Mouse (Mus musculus) left cerebral cortex, adult 11 months (tissue): ENCODE measurements around the gene Rere.

ENCODE experiments used
- DNase-seq: peaks from one replicate; pipeline ENCODE4 v3.0.0; 2022; ENCODE audit warnings: low spot score

Rere gene

DNA sequence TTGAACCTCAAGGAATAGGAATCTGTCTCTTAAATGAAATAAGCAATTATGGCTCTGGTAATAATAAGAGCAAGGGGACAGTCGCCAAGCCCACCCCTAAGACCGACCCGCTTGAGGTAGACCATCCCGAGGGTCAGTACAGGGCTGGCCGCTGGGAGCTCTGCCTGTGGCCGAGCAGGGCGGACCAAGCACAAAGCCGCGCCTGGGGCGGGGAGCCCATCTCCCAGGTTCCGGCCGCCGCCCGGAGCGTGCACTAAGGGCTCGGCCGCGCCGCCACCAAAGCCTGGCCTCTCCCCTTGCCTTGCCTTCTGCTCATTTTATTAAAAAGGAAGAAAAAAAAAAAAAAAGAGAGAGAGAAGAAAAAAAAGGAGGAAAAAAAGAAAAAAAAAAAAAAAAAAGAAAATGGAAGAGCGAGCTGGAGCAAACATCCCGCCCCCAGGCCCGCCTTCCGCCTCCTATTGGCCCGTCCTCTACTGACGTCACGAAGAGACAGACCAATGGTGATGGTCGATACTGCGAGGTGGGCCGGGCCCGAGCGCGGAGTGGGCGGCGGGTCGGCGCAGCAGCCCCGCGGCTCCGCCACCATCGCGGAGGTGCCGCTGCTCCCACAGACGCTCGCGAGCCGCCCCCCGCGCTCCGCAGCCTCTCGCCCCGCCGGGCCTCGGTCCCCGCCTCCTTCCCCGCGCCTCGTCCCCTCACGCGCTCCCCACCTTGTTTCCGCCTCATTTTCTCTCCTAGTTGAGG, at the start of gene Rere:
TSS of gene Rere (plus strand) at position 629 of the 744 bp plus-strand sequence.
- peak; percentile 96 for DNase-seq

- no peak for DNase-seq
Observed at GRCm38 (mm10) chr4:150231871-150232270, 49.6 kb upstream of the Rere start.

DNA sequence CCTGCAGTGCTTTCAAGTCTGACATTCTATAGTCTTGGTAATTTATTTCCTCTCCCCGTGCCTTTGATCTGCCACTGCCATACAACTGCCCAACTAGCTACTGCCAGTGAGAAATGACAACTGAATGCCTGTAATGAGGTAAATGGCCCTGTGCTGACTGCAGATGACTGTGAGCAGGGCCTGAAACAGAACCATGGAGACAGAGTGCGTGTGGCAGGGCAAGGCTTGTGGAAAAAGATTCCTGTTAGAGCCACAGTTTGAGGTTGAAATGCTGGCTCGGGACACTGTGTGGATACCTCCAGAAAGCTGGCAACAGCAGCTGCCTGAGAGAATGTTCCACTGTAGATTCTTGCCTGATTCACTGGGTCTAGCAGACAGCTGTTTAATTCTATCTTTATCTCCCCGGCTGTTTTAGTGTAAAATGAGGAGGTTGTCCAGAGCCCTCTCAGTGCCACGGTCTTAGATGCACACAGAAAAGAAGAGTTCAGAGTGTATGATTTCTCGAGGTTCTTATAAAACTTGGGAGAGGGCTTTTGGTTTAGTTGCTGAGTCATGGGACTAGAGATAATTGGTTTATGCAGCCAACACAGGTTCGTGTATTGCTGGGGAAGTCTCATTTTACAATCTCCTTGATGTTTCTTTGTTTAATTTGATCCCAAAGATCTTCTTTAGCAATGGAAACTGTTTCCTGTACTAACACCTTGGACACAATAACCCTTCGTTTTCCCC, 46.7 kb upstream of the Rere start:
- no peak for DNase-seq

GRCm38 (mm10) chr4:150235585-150235984, 45.9 kb upstream of the Rere start:
- DNase-seq = no peak

DNA sequence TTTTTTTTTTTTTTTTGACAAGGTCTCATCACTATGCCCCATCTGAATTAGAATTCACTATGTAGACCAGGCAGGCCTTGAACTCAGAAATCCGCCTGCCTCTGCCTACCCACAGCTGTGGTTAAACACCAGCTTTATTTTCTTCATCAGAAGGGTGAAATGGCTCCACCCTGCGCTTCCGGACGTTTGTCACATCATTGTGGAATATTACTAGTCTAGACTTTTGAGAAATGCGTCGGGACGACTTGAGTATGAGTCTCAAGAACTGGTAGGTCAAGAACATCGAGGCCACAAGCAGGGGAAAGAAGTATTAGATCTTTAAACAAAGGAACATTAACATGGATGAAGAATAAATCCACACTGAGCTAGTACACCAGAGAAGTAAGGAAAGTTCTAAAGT, 45.4 kb upstream of the Rere start:
- no peak for DNase-seq

DNA sequence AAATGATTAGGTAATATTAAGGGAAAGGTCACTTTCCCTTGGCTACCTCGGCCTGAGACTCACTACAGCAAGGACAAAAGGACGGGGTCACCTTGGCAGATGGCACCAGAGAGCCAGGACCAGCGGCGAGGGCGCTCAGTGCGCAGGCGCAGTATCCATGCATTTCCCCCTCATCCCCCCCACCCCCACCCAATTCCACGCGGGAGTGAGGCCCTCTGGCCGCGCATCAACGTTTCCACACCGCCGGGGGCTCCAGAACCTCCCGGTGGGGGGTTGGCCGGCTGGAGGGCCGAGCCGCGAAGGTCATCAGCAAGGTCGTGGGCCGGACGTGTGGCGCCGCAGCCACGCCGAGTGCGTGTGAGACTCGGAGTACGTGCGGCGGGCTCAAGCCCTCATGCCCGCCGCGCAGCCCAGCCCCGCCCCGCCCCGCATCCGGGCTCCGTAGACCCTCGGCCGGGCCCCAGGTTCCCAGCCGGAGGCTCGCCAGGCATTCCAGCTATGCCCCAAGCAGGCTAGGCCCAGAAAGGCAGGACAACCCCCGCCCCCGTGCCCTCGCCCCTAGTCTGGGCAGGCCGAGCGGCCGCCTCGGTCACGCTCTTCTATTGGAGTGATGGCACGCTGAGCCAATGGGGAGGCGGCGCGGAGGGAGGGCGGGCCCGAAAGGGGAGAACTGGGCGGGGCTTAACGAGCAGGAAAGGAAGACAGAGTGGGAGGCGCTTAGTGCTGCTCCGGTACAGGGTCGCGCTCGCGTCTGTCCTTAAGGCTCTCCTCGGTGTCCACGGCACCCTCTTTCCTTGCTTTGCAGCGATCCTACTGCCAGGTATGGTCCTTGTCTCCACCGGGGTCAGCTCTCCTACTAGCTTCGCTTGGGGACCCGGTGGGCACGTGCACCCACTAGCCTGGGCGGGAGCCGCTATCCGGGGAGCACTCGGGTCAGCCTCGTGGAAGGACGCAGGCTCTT, 44.6 kb upstream of the Rere start, which contains the start of gene Eno1:
TSS of gene Eno1 (plus strand) at position 201 of the 961 bp plus-strand sequence.
- peak; percentile 91 for DNase-seq

- DNase-seq = no peak
Observed at GRCm38 (mm10) chr4:150237636-150238361, 43.6 kb upstream of the Rere start.

DNA sequence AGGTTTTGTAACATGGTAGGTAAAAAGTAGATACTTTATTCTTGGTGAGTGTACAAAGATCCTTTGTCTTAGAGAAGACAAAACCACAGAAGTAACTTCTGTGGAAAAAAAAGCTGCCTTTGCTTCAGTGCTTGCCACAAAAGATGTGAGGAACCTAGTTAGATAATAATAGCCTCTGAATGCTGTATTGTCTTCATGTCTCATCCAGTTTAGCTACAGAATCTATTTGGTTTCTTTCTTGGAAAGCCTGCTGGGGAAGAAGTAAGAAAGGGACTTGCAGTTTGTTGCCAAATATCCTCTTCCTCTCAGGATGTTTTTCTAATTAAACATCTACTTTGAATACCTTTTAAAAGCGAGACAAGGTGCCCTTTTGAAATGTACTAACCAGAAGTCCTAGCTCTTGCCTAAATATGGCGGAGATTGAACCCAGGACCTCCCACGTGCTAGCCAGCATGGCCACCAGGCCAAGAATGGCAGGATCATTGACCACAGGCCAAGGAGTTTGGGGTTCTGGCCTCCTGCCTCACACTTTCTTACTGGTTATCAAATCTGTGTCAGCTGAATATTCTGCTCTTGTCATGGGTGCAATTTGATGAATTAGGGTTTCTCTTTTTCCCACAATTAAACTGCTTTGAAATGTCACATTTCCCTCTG, 42.9 kb upstream of the Rere start:
- no peak for DNase-seq

DNA sequence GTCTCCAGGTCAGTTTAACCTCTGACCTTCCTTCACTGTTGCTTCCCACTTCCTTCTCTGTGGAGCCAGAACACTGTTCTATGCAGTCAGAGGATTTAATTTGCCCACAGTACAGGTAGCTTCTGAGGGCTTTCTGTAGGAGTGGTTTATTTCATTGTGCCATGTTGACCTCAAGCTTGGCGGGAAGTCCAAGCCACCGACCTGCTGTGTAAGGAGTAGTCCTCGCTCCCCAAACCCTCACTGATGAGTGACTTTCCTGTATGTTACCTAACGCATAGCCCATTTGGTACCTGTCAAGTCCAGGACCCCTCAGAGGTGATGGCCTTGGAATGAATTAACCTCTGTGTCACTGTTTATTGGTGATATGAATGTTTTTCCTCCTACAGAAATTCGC, 42.4 kb upstream of the Rere start:
- no peak for DNase-seq

DNA sequence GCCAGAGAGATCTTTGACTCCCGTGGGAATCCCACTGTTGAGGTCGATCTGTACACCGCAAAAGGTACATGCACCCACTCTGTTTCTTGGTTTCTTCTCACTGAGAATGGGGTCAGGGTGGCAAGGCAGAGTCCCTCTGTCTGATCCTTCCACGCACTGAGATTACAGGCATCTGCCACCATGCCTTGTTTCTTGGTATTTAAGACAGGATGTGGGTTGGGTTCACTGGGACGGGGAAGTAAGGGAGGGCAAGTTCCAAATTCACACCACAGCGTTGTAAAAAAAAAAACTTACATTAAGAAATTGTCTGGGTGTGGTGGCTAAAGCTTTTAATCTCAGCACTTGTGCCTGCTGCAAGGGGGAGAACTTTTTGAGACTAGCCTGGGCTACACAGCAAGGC, 41.9 kb upstream of the Rere start:
- DNase-seq = no peak

GRCm38 (mm10) chr4:150239951-150240368, 41.5 kb upstream of the Rere start:
- DNase-seq = peak; percentile 87

- DNase-seq = no peak
Observed at GRCm38 (mm10) chr4:150240381-150240886, 41.0 kb upstream of the Rere start.

DNA sequence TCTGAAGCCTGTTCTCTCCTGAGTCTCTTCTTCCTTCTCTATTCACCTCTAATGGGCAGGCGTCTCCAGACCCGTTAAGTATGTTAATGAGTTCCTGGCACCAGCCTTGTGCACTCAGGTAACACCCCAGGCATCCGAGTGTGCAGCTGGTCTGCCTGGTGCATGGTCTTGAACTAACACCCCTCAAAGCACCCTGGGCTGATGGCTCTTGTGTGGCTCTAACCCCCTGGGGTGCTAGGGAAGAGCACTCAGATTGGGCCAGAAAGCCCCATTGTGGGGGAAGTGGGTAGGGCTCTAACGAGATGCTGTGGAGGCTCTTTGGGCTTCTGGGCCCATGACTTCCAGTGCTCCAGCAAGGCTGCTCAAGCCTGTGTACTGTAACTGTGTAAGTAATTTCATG, 39.7 kb upstream of the Rere start:
- no peak for DNase-seq

DNA sequence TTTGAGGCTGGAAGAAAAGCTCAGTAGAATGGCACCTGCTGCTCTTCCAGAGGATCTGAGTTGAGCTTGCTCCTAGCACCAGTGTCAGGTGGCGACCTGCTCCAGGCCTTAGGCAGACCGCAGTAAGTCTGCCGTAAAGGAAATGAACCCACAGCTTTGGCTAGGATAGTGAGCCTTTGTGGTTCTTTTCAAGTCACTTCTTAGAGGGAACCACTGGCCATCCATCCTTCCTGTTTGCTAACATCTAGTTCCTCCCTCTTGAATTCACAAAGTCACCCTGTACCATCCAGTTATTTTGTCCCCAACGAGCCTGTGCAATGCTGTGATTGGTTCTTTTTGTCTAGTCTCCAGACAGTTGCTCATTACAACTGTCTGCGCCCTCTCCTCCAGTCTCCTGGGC, 38.7 kb upstream of the Rere start:
- DNase-seq = no peak

- DNase-seq = no peak
Observed at GRCm38 (mm10) chr4:150245876-150246275, 35.6 kb upstream of the Rere start.

- no peak for DNase-seq
Observed at GRCm38 (mm10) chr4:150248009-150248408, 33.4 kb upstream of the Rere start.

DNA sequence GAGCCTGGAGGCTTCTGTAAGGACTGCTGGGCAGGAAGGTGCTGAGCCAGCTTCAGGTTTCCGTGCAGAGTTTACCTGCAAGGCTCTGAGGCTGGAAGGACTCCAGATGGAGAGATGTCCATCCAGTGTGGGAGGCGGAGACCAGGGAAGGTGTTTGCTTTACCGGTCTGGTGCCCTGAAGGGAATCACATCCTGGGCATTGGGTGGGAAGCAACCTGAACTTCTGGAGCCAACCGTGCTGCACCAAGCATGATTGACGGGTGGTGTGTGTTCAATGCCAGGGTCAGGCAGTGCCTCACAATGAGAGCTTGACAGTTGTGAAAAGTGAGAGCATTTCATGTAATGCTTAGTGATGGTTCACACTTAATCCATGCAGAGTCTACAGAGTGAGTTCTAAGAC, 32.5 kb upstream of the Rere start:
- no peak for DNase-seq

DNA sequence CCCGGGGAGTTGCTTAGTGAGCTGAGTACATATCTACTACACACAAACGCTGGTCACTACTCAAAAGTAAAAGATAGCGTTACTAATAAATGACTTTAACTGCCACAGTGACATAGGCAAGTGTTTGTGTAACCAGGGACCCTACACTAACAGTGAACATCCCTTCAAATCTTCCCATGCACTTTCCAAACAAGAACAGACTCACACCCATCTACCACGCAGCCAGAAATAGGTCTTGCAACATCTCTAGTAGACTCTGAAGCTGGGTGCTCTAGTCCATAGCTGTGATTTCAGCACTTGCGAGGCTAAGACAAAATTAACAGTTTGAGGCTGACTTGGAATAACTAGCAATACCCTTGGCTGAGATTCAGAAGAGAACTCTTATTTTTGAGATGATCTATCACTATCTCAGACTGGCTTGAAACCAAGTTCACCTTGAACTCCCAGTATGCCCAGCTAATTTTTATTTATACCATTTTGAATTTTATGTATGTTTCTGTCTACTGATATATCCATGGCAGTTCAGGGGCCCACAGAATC, 31.6 kb upstream of the Rere start:
- no peak for DNase-seq

DNA sequence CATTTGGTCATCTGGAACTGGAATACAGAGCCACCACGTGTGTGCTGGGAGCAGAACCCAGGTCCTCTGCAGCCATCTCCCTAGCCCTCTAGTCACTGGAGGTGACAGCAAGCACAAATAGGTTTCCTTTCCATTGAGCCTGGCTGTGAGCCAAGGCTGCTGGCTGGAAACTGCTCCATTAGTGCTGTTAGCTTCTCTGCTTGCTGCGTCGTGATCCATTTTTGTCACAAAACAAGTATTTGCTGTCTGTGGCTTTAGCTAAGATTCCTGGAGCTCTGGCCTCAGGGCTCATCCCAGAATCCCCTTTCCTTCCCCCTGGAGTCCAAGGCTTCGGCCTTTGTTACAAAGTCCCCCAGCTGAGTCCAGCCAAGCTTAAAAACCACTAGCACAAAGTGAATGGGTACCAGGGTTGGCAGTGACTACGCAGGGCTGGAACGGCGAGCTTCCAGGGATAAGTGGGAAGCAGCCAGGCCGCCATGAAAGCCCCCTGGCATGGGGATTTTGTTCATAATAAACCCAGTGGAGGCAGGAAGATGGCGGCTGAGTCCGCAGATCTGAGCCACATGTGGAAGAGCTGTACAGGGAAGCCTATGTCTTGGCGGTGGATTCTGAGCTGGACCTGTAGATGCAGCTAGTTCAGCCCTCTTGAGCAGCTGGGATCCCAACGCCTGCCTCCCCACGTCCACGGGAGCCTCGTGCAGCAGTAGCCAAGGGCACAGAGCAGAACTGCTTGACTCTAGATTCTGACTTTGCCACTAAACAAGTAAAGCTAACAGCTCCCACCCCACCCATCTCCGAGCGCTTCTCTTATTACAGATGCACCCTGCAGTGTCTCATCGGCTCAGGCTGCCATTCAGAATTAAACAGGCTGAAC, 30.7 kb upstream of the Rere start:
- no peak for DNase-seq

DNA sequence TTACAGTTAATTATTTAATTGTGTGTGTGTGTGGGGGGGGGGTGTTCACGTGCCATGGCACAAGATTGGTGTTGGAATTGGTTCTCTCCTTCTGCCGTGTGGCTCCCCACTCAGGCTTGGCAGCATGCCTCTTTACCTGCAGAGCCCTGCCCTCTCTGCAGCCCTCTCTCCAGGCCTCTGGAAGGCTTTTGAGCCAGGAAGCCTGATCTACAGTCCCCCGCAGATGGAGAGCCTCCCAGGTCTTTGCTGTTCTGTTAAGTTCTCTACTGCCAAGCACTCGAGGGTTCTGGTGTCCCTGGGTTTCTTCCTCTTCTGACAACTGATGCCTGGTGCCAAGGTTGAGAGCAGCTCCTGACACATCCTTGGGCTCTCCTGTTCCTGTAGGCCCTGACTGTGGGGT, 27.0 kb upstream of the Rere start:
- no peak for DNase-seq
